Mouse (Mus musculus) myocyte (in vitro differentiated cells): ENCODE measurements at regions not wholly inside any gene's neighbourhood (a gene's known extent, or its start where the extent isn't known, plus 50 kb on each side); places are given as distances from the start of the nearest gene placed in this dataset.

Experiments
- MYOD1 ChIP-seq, 3 experiments: IDR thresholded peaks; one replicate each; pipeline ENCODE4 v1.6.1; 2011; ENCODE audit warnings: control low read depth in 2 of 3, low read depth in 2 of 3, mild to moderate bottlenecking in 2 of 3, moderate library complexity in 1 of 3; ENCODE audit not compliant: insufficient read length in 2 of 3, control insufficient read depth in 1 of 3
- MYOG ChIP-seq, 3 experiments: IDR thresholded peaks; one replicate each; pipeline ENCODE4 v1.6.1; 2011; ENCODE audit warnings: control low read depth in 2 of 3, low read depth in 2 of 3, mild to moderate bottlenecking in 2 of 3; ENCODE audit not compliant: insufficient read length in 2 of 3, control insufficient read depth in 1 of 3, insufficient read depth in 1 of 3
- POLR2A ChIP-seq: IDR thresholded peaks from one replicate; pipeline ENCODE4 v1.6.1; 2011; ENCODE audit warnings: low read depth, mild to moderate bottlenecking, control low read depth, moderate library complexity; ENCODE audit not compliant: insufficient read length

- TF ChIP-seq POLR2A (no peak), MYOG (IDR thresholded peaks at IDR 0.05; ENCODE audit: control insufficient read depth in 1 of 3, insufficient read depth in 1 of 3, insufficient read length in 2 of 3, low read depth in 2 of 3) (no peak), MYOD1 (IDR thresholded peaks at IDR 0.05; ENCODE audit: control insufficient read depth in 1 of 3, insufficient read length in 2 of 3, low read depth in 2 of 3) (no peak)
Observed at GRCm38 (mm10) chr3:79001754-79002153, 284.6 kb downstream of the Rapgef2 start.
